Mouse (Mus musculus) right cerebral cortex, postnatal 25 days (tissue): ENCODE measurements around the gene Aurka.

Experiments
- DNase-seq: peaks from one replicate; pipeline ENCODE4 v3.0.0; 2022

Gene Aurka

DNA sequence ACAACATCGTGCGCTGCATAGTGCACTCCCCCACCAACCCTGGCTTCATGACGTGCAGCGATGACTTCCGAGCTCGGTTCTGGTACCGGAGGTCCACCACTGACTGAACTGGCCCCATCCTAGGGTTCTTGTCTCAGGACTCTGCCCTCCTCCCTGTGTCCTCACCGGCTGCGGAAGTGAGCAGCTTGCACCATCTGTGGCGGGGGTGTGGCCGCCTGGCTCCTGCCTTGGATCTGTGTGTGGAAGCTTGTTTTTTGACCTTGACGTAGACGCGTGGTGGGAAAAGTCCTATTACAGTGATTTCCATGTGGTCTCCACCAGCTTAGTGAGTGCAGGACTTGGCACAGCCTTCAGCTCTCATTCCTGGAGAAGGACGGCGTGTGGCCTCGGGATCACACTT lies 10.2 kb upstream of the Aurka start:
- DNase-seq = no peak

DNA sequence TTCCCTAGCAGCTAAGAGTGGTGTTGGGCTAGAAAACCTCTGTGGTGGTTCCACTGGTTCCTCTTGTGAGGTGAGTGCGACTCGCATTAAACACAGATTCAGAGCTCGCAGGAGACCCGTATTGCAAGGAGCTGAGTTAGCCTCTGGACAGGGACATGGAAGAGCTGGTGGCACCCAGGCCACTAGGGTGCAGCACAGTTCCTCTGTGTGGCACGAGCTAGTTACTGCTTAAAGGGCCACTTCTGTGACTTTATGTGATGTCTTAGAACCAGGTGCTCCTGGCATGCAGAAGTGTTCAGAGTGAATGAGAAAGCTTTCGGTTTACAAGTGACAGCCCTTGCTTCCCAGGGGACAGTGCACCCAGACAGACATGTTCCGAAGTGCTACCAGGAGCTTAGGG lies 8.0 kb upstream of the Aurka start:
- peak; percentile 45 for DNase-seq

DNA sequence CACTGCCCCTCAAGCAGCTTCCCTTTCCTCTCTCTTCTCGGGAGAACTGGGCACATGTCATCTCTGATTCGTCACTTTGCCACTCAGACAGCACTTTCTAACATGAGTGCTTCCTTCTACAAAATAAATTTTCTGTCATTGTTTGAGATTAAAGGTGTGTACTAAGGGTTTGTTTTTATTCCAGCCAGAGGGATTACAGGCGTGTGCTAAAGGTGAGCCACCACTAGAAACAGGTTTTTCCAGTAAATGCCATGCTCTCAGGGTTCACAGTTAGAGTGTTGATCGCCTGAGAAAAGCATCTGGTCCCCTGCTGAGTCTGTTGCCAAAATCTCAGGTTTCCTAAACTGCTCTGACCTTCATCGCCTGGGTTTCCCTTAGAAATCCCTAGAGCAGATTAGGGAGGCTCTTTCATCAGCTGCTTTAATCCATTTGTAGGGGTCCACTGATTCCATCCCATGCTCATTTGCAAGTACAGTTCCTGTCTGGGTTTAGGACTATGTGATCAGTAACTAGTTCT lies 6.7 kb upstream of the Aurka start:
- no peak for DNase-seq

DNA sequence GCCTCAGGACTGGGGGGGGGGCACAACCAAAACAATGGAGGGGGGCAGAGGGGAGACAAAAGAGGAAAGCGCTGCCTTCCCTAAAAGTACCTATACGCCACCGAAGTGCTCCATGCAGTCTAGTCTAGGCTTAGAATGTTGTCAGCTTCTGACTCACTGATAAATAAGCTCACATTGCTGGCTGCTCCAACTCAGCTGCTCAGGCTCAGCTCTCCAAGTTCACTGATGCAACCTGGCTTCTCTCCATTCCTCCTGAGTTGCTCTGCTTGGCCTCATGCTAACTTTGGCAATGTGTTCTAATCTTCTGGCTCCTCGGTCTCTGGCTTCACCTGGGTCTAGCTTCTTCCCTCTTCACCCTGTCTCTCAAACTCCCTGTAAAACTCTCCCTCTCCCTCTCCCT lies 6.2 kb upstream of the Aurka start:
- no peak for DNase-seq

DNA sequence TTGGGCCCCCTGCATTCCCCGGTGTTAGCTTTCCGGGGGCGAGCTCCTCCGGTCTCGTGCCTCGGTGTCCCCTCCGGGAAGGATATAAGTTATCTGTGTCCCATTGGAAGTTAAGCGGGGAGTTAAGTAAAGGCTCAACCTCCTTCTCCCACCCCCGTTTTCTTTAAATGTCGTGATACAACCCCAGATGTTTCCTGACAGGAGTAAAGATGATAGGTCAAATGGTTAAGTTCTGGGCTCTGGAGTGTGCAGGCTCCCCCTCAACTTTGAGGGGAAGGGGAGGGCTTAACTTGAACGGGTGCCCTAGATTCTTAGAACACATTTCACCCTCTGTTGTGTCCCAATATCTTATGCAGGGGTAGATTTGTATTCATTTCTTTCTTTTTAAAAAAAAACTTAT lies 923 bp upstream of the Aurka start:
- no peak for DNase-seq

DNA sequence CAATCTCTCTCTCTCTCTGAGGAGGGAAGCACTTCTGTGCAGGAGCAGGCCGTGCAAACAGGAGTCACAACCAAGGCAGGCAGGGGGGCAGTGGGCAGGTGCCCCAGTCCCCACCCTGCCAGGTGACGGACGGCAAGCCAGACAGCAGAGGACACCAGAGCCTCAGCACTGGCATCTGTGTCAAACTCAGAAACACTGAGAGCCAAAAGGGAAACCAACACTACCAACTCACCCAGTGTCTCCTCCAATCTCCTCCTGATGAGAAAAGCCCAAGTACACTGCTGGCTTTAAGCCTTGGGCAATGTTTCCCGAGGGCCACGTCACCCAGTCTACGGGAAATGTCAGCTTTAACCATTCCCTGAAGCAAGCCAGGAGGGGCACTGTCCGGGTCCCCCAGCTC lies 7.2 kb downstream of the Aurka start:
- DNase-seq = no peak

DNA sequence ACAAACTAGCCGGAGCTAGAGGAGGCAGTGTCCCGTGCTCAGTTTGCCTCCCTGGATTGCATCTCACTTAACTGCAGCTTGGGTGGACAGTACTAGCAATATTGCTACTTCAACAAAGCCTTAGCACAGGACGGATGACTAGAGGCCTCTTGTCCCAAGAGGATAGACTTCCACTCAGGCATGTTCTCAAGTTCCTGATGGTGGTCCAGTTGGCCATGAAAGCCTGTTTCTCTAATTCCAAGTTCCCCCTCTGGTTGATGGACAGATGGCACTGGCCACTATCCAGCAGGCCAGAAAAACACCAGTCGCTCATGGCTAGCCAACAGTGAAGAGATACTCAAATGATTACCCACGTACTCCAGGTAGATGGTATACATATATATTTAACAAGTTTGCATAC lies 14.5 kb downstream of the Aurka start:
- no peak for DNase-seq

DNA sequence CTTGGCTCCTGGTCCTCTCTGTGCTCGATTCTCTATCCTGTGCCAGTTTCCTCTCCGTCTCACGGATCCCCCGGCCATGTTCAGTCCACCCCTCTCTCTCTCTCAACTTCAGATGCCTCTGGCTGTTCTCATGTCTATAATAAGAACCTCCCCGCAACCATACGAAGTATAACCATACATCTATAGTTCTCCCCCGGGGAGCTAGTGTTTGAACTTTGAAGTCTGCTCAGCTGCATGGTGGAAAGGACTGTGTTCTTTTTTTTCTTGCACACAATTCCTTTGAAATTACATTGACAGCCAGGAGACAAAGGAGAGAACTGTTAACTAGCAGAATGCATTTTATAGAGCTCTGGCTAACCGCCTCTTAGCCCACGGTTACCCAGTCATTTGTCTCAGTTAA lies 15.6 kb downstream of the Aurka start:
- DNase-seq = no peak

DNA sequence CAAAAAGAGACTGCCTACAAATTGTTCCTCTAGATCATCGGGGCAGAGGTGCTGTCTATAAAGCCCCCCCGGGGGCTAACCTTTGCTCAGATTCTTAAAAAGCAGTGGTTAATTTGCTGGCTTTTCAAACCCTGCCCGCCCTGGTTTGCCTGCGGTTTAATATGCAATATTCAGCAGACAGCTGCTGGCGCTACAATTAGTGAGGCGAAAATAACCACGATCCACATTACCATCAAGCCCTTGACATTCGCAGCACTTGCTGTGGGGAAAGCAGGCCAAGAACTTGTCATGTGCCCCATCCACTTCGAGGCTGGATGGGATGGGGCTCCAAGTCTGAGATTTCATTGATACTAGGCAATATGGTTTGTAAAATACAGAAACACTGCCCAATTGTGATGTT lies 17.1 kb downstream of the Aurka start:
- no peak for DNase-seq

DNA sequence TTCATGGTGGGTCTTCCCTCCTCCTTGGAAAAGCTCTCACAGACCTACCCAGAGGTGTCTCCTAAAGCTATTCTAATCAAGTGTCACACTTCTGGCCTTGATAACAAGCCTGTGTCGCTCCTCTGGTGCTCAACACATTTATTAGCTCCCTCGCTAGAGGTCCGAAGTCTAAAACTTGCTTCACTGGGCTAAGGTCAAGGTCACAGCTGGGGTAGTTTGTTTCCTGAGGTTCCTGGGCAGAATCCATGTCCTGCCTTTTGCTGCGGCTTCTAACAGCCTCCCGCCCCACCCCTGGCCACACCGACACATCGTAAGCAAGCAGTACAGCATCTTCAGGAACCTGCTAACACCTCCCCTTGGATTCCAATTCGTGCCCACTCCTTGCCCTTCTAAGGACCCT lies 19.6 kb downstream of the Aurka start:
- DNase-seq = no peak

DNA sequence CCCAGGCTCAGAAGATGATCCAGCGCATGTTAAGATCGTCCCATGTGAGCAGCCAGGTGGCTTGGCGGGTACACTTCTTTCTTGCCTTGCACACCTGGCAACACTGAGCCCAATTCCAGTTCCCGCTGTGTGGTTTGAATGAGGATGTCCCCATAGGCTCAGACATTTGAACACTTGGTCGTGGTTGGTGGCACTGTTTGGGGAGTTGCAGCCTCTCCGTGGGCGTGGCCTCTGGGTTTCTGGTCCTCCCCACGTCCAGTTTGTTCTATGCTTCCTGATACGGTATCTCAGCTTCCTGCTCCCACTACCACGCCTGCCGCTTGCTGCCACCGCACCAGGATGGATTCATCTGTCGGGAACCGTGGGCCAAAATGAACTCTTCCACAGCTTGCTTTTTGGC lies 20.6 kb downstream of the Aurka start:
- DNase-seq = no peak

DNA sequence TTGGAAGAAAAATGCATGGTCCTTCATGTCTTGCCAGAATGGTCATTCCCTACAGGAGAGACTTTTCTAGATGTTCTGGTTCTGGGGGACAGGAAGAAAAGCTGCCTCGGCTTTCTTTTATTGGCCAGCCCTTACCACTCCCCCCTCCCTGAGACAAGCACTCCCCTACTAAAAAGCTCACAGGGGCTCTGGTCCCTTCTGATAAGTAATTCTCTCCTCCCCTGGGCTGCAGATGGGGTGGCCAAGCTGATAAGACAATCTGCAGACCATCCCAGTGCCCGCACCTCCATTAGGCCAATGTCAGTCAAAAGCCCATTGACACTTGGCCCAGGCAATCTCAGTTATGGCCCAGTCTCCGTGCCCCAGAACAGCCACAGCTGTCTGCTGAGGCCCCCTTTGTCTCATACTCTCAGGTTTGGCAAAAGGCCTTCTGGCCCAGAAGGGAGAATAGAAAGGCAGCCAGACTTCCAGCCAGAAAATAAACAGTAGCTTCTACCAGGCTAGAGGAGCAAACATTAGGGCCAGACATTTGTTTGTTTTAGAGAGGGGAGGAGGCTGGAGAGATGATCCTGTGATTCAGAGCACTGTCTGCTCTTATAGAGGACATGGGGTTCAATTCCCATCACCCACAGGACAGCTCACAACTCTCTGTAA lies 21.9 kb downstream of the Aurka start:
- DNase-seq = no peak

DNA sequence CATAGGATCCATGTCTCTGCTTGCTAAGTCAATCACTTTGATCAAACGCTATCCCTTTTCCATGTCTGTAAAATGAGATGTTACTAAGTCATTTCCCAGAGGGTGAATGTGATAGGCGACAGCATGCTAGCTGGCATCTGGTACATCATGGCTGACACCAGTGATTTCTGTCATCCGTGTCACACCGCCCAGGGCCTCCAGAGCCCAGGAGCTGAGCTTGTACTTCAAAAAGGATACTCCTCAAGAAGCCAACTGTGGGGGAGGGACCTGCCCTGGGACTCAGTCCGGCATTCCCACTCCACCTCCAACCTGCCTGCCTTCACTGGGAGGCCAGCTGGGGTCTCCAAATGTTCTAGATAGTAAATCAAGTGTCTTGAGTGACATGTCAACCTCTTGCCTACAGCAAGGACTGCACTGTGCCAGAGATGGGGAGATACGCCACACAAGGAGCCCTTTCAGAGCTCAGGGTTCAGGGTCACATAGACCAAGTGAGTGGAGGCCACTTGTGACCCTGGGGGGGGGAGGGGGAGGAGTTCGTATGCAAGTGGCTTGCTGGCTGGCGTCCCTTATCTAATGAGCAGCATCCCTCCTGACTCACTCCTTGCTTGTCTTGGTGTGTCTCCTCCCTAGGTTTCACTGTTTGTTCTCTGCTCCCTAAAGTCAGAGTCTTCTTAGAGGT lies 23.3 kb downstream of the Aurka start:
- DNase-seq = no peak

DNA sequence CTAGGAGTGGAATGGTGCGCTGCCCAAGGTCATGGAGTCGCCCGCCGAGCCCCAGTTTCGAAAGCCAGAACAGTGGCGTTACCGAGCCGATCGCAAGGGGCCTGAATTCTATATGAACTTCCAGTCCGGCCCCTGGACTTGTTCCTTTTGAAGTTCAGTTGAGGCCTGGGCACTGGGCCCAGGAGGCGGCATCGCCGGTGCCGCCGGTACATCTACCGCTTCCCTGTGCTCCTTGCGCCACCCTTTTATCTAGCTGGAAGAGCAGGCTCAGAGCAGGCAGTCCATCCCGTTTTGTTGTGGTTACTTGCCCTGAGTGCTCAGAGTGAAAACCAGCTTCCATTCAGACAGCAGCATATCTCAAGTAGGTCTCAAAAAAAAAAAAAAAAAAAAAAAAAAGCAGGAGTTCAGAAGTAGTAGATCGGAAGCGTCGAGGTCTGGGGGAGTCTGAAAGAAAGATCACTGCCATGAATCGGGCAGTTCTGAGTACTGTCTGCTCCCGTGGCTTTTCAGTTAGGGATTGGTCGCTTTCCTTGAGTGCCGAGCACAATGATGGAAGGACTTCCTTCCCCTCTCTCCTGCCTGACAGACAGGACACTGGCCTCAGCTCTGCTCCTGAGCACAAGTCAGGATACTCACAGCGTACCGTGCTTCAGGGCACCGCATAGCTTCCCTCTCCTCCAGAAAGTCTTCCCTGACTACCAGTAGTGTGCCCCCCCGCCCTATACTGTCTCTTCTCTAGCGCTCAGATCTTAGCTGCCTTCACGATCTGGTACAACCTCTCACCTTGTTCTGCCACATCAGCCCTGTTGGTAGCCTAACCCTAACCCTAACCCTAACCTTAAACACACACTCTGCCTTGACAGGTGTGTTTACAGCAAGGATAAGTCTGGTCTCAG lies 24.1 kb downstream of the Aurka start:
- DNase-seq = peak; percentile 26

DNA sequence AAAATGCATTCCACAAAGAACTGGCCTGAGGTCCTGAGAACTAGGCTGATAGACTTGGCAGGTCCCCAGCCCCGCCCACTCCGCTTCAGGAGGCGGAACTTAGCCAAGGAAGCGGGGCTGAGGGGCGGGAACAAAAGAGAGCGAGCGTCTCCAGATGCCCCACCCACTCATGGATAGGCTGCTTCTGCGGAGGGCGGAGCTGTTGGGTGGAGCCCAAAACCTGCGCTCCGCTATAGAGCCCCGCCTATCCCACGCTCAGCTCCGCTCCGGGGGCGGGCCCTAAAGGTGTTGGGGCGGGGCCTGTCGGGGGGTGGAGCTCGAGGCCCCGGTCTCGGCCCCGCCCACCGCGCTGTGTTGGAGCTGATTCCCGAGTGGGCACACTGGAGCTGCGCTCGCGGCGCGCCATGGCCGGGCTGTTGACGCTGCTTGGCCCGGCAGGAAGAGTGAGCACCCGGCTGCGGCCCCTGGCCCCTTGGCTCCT lies 25.0 kb downstream of the Aurka start, which contains the start of gene Fam210b:
Gene Fam210b, plus strand, starts transcription at position 308 of the 481 bp plus-strand sequence.
- DNase-seq = peak; percentile 93

DNA sequence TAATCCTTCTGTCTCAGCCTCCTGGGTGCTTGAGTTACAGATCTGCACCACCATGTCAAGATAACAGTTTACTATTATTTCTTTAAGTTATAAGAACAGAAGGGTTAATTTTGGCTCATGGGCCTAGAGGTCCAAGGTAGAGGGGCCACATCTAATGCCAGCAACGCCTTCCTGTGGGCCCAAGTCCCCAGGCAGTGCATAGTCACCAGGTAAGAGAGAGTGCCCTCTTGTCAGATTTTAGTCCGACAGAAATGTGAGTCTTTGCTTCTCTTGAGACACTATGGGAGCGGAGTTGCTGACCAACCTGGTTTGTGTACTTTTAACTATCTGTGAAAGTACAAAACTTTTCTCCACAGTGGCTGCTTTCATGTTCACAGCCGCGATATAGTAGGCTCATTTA lies 25.7 kb downstream of the Aurka start:
- DNase-seq = no peak

DNA sequence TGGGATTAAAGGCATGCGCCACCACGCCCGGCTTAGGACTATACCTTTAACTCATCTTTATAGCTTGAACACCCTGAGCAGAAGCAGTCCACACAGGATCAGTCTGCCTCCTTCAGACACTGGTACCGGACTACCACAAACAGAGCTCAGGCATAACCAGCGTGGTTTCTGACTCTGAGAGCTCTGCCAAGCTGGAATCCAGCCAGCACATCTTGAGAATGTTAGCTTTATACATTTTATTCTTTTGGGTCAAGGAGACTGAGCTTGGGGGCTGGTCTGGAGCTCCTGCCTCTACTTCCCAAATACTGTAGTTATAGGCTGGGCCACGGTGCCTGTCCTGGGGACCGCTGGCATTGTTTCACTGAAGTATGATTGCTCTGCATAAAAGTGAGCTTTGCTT lies 26.6 kb downstream of the Aurka start:
- no peak for DNase-seq

DNA sequence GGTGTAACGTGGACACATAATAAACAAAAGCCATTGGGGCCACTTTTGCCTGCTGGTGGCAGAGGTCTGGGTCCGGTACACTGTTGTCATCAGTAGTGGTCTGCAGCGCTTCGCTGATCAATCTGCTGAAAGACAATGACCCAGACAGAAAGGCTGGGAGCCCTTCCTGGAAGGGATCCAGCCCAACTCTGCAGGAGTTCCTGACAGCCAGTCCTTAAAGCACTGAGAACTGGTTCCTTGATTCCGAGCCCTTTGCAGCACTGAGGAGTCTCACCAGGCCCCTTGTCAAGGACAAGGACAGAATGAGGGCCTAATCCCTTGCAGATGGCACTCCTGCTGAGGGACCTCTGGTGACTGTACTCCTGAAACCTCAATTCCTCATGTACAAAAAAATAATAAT lies 28.7 kb downstream of the Aurka start:
- DNase-seq = no peak

DNA sequence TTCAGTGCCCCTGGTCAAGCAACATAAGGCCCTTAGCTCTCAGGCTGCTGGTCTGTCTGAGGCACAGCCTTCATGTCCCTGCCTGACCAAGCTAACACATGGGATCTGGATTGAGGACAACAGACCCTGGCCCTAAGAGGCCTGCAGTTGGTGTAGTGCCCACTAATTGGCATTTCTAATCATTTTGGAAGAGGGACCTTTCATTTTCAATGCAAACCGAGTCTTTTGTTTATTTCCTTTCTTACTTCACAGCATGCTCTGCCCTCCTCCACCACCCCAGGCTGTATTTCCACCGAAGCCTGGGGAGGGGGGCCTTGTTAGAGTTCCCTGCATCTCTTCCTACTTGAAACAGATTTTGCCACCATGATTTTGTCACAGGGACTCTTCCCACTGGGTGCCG lies 29.4 kb downstream of the Aurka start:
- no peak for DNase-seq

DNA sequence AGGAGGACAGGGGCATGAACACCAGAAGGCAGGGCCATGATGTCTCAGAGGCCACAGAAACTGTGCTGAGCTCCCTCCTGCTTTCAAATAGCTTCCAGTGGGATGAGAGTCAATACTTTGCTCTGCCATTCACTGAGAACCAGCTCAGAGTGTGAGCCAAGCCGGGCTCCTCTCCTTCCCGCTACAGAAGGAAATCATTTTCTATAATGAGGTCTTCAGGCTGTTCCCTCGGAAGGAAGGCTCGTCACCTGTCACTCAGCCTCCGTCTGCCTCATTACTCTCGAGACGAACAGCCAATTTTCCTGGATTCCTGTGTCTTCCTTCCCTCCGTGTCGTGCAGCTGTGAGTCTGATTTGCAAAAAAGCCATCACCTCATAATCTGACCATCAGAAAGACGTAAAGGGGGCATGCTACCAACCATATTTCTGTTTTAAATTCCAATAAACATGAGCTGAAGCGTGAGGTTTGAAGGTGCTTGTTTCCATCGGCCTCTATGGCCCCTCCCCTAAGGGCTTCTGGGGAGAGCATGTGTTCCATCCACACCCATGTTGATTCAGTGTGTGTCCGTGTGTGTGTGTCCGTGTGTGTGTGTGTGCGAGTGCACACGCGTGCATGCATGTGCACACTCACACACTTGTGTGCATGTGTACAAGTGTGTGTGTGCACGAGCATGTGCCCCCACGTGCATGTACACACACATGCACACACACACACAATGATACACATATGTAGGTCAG lies 32.0 kb downstream of the Aurka start:
- DNase-seq = no peak

DNA sequence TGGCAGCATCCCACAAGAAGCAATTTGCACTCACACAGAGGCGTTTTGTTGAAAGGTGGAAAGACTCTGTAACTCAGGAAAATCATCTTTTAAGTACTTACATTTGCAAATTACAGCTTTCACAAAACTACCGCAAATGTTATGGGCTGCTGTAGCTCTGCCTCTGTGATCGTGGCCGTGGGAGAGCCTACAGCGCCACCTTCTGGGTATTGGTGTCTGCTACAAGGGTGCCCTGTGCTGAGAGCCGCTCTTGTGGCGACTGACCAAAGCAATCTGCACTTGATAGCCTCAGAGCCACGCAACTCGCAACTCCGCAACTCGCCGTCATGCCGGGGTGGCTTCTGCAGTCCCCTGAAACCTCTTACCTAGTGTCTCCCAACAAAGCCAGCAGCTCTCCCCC lies 41.2 kb downstream of the Aurka start:
- DNase-seq = peak; percentile 77

DNA sequence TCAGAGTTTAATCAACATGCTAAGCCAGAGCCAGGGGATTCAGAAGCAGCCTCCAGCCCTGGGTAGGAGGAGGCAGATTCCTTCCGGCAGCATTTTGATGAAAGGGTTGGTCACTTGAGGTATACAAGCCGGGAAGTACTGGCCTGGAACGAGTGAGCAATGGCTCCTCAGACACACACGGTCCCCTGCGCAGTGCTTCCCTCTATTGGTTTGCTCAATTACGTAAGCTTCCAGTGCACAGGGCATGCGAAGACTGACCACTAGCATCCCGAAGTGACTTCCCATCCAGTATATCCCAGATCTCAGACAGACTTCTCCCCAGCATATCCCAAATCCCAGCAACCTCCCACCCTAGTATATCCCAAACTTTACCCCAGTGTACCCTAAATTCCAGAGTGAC lies 42.1 kb downstream of the Aurka start:
- no peak for DNase-seq

DNA sequence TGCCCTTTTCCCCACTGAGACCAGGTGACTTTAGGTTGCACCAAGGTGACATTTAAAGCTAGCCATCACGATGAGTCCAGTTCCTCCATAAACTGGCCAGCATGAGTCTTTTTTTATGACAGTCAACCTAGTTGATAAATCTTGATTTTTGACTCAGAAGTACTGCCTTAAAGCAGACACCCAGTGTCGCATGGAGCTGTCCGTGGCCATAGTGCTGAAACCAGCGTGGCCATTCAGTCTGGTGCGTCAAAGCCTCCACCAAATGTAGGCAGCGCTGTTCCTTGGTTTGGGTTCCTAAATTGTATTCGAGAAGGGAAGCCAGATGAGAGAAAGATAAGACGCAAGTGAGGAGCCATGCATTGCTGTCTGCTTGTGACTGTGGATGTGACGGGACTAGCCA lies 49.5 kb downstream of the Aurka start:
- DNase-seq = no peak
